Mouse (Mus musculus): ENCODE data around the gene Slc39a13. TPM values are rescaled to one million over a fixed set of nuclear protein-coding genes. Genes with fewer than 3 reads are reported as not detected.
"Not testable (repeated sequence)": the region's sequence is repeated elsewhere in the genome, so short reads cannot be mapped to it uniquely, and the experiment has no call there.

Slc39a13 gene
- polyA plus RNA-seq, 1 experiment, result 1.4 TPM

- no peaks in the 10 kb centered on the region for H3K27me3 ChIP-seq (ENCODE audit: control insufficient read depth)
- peaks cover 61% of the 10 kb centered on the region for H3K36me3 ChIP-seq (ENCODE audit: control insufficient read depth)
- TF ChIP-seq TAL1 (IDR thresholded peaks at IDR 0.05; ENCODE audit: low read length), result no peak
- no peak for TF ChIP-seq GATA1 (IDR thresholded peaks at IDR 0.05; ENCODE audit: low read length)
- peaks cover 61% of the 10 kb centered on the region for H3K4me1 ChIP-seq (ENCODE audit: control insufficient read depth)
- no peak overlapping the region for H3K4me3 ChIP-seq (replicated peaks)
- H3K9me3 ChIP-seq (ENCODE audit: control insufficient read depth, low read length), result no peaks in the 10 kb centered on the region
These were observed 46.3 kb downstream of the Slc39a13 start for GRCm38 (mm10) chr2:91023956-91024355.

DNA sequence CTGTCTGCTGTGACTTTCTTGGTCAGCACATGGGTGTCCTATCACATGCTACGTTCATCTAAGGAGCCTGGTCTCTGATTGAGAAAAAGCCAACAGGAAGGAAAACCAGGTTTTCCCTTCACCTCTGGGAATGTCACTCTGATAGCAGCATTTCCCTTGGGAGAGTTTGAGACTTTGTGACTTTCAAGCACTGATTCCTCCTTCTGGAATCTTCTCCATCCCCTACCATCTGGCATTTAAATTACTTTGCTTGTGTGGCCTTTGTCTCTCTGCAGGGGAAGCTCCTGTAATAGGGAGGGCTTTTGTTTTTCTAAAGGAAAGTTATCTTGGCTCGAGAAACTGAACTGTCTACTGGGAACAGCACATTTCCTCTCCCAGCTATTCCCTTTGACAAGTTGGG is 47.1 kb downstream of the Slc39a13 start:
- H3K4me1 ChIP-seq (ENCODE audit: control insufficient read depth), result peaks cover 52% of the 10 kb centered on the region
- TF ChIP-seq GATA1 (IDR thresholded peaks at IDR 0.05; ENCODE audit: low read length) (no peak), TAL1 (IDR thresholded peaks at IDR 0.05; ENCODE audit: low read length) (no peak)
- peaks cover 68% of the 10 kb centered on the region for H3K36me3 ChIP-seq (ENCODE audit: control insufficient read depth)
- no peak overlapping the region for H3K4me3 ChIP-seq (replicated peaks)
- no peaks in the 10 kb centered on the region for H3K9me3 ChIP-seq (ENCODE audit: control insufficient read depth, low read length)
- no peaks in the 10 kb centered on the region for H3K27me3 ChIP-seq (ENCODE audit: control insufficient read depth)

DNA sequence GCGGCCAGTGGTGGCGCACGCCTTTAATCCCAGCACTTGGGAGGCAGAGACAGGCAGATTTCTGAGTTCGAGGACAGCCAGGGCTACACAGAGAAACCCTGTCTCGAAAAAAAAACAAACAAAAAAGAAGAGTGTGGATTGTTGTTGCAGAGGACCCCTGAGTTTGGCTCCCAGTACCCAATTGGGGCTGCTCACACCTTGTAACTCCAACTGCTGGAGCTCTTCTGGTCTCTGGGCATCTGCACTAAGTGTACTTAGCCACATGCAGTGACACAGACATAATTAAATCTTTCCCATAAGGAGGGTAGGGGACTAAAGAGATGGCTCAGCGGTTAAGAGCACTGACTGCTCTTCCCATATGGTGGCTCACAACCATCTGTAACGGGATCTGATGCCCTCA is 48.0 kb downstream of the Slc39a13 start:
- Histone ChIP-seq H3K4me1 (ENCODE audit: control insufficient read depth) (peaks cover 44% of the 10 kb centered on the region), H3K36me3 (ENCODE audit: control insufficient read depth) (peaks cover 77% of the 10 kb centered on the region)
- not testable (repeated sequence) for H3K27me3 ChIP-seq (ENCODE audit: control insufficient read depth); H3K9me3 ChIP-seq (ENCODE audit: control insufficient read depth, low read length); H3K4me3 ChIP-seq (replicated peaks)

- peaks cover 90% of the 10 kb centered on the region for H3K36me3 ChIP-seq (ENCODE audit: control insufficient read depth)
- no peak overlapping the region for H3K4me3 ChIP-seq (replicated peaks)
- no peaks in the 10 kb centered on the region for H3K27me3 ChIP-seq (ENCODE audit: control insufficient read depth)
- no peaks in the 10 kb centered on the region for H3K9me3 ChIP-seq (ENCODE audit: control insufficient read depth, low read length)
- TF ChIP-seq TAL1 (IDR thresholded peaks at IDR 0.05; ENCODE audit: low read length) (no peak), GATA1 (IDR thresholded peaks at IDR 0.05; ENCODE audit: low read length) (no peak)
- H3K4me1 ChIP-seq (ENCODE audit: control insufficient read depth), result peaks cover 22% of the 10 kb centered on the region
These were observed 50.3 kb downstream of the Slc39a13 start for GRCm38 (mm10) chr2:91019911-91020310.

DNA sequence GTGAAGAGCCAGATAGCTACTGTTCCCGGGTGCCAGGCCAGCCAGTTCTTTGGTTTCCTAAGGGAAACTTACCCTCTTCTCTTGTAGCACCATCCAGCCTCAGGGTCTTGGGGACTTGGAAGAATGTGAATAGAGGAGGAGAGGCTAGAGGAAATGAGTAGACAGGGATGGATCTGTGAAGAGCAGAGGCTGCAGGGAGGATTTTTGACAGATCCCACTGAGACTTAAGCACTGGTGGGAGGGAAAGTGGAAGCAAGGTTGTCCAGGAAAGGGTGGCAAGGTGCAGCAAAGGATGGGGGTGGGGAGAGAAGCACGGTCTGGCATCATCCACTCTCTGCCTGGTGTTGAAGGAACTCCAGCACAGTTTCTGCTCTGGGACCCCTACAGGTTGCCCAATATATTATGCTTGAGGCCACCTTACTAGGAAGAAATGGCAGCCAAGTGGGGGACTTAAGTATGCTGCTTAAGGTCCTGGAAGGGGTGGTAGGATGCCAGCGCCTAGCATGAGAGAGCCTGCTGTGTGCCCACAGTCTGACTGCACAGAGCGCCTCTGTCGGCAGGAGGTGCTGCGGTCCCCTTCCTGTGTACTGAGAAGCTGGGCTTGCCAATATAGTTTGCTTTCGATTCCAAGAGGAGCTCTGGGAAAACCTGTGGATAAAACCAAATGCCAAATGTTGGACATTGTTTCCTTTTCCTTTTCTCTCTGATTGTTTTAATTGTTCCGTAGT is 52.0 kb downstream of the Slc39a13 start:
- no peak for TF ChIP-seq TAL1 (IDR thresholded peaks at IDR 0.05; ENCODE audit: low read length)
- no peak for TF ChIP-seq GATA1 (IDR thresholded peaks at IDR 0.05; ENCODE audit: low read length)
- no peak overlapping the region for H3K4me3 ChIP-seq (replicated peaks)
- peaks cover 90% of the 10 kb centered on the region for H3K36me3 ChIP-seq (ENCODE audit: control insufficient read depth)
- no peaks in the 10 kb centered on the region for H3K9me3 ChIP-seq (ENCODE audit: control insufficient read depth, low read length)
- no peaks in the 10 kb centered on the region for H3K27me3 ChIP-seq (ENCODE audit: control insufficient read depth)
- peaks cover 5% of the 10 kb centered on the region for H3K4me1 ChIP-seq (ENCODE audit: control insufficient read depth)

- no peak overlapping the region for H3K4me3 ChIP-seq (replicated peaks)
- TF ChIP-seq GATA1 (IDR thresholded peaks at IDR 0.05; ENCODE audit: low read length) (no peak), TAL1 (IDR thresholded peaks at IDR 0.05; ENCODE audit: low read length) (no peak)
- H3K36me3 ChIP-seq (ENCODE audit: control insufficient read depth), result peaks cover 95% of the 10 kb centered on the region
- H3K27me3 ChIP-seq (ENCODE audit: control insufficient read depth), result no peaks in the 10 kb centered on the region
- no peaks in the 10 kb centered on the region; the same call in 1 of the 2 replicates for H3K4me1 ChIP-seq (ENCODE audit: control insufficient read depth)
- H3K9me3 ChIP-seq (ENCODE audit: control insufficient read depth, low read length), result no peaks in the 10 kb centered on the region
These were observed 54.8 kb downstream of the Slc39a13 start for GRCm38 (mm10) chr2:91015386-91015785.

DNA sequence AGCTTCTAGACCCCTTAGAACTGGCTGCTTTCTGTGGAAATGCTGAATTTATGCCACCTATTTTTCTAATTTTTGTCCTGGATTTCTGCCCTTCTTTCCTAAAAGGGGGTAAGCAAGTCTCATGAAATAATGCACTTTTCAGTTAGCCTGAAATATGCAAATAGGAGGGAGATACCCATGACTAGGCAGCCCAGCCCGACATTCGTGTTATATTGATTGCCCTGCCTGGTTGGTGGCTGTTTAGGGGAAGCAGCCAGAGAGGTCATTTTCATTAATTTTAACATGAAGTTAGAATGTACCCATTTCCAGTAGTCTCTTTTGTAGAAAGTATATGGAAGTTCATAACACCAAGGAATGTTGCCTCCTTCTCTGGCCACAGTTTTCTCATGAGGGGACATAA is 56.3 kb downstream of the Slc39a13 start:
- Histone ChIP-seq H3K4me3 (replicated peaks) (no peak overlapping the region), H3K4me1 (ENCODE audit: control insufficient read depth) (no peaks in the 10 kb centered on the region; the same call in 1 of the 2 replicates), H3K9me3 (ENCODE audit: control insufficient read depth, low read length) (no peaks in the 10 kb centered on the region), H3K27me3 (ENCODE audit: control insufficient read depth) (no peaks in the 10 kb centered on the region), H3K36me3 (ENCODE audit: control insufficient read depth) (peaks cover 96% of the 10 kb centered on the region)
- no peak for TF ChIP-seq TAL1 (IDR thresholded peaks at IDR 0.05; ENCODE audit: low read length)
- no peak for TF ChIP-seq GATA1 (IDR thresholded peaks at IDR 0.05; ENCODE audit: low read length)

Other genes starting within 250 kb of the Slc39a13 start
- 1.8 and 1.9 TPM in 2 replicates for gene Mtch2, start 223.3 kb downstream of the Slc39a13 start, polyA plus RNA-seq (2012)
- gene C1qtnf4, start 184.6 kb downstream of the Slc39a13 start, polyA plus RNA-seq (2012), result 3.9 and 5.9 TPM in 2 replicates
- 0.30 and 0.53 TPM in 2 replicates for gene Kbtbd4, start 165.7 kb downstream of the Slc39a13 start, polyA plus RNA-seq (2012)
- gene Ndufs3, start 165.6 kb downstream of the Slc39a13 start, polyA plus RNA-seq (2012), result 9.7 and 11.4 TPM in 2 replicates
- gene Celf1, start 130.0 kb downstream of the Slc39a13 start, polyA plus RNA-seq (2012), result 5.1 and 6.5 TPM in 2 replicates
- gene Rapsn, start 34.8 kb downstream of the Slc39a13 start, polyA plus RNA-seq (2012), result 0.09 TPM in 1 of 2 replicates, not detected in the other
- gene Psmc3, start 16.4 kb downstream of the Slc39a13 start, polyA plus RNA-seq (2012), result 22.2 and 22.3 TPM in 2 replicates
- gene Spi1, start 12.0 kb upstream of the Slc39a13 start, polyA plus RNA-seq (2012), result 0.76 and 0.83 TPM in 2 replicates
- gene Mybpc3, start 47.7 kb upstream of the Slc39a13 start, polyA plus RNA-seq (2012), result 0.01 TPM in 1 of 2 replicates, not detected in the other
- 0.56 and 0.60 TPM in 2 replicates for gene Madd, start 113.4 kb upstream of the Slc39a13 start, polyA plus RNA-seq (2012)
- 0.18 and 0.50 TPM in 2 replicates for gene Nr1h3, start 132.4 kb upstream of the Slc39a13 start, polyA plus RNA-seq (2012)
- gene Acp2, start 132.5 kb upstream of the Slc39a13 start, polyA plus RNA-seq (2012), result 0.16 and 0.23 TPM in 2 replicates
- gene Ddb2, start 166.6 kb upstream of the Slc39a13 start, polyA plus RNA-seq (2012), result 0.05 and 0.06 TPM in 2 replicates
- 0.20 TPM in 1 of 2 replicates, not detected in the other for gene Pacsin3, start 185.5 kb upstream of the Slc39a13 start, polyA plus RNA-seq (2012)
- 3.5 and 3.7 TPM in 2 replicates for gene Arfgap2, start 194.6 kb upstream of the Slc39a13 start, polyA plus RNA-seq (2012)